Mouse (Mus musculus) cerebellum, postnatal 25 days (tissue): Measurements from ENCODE around the gene Ppm1h.
A peak's percentile ranks its signal among the peaks of the same experiment; 100 is the strongest.

ENCODE experiments used
- DNase-seq, 2 experiments: peaks; one replicate each; pipeline ENCODE4 v3.0.0; 2021; ENCODE audit warnings: mixed read lengths in 2 of 2

Gene Ppm1h

DNA sequence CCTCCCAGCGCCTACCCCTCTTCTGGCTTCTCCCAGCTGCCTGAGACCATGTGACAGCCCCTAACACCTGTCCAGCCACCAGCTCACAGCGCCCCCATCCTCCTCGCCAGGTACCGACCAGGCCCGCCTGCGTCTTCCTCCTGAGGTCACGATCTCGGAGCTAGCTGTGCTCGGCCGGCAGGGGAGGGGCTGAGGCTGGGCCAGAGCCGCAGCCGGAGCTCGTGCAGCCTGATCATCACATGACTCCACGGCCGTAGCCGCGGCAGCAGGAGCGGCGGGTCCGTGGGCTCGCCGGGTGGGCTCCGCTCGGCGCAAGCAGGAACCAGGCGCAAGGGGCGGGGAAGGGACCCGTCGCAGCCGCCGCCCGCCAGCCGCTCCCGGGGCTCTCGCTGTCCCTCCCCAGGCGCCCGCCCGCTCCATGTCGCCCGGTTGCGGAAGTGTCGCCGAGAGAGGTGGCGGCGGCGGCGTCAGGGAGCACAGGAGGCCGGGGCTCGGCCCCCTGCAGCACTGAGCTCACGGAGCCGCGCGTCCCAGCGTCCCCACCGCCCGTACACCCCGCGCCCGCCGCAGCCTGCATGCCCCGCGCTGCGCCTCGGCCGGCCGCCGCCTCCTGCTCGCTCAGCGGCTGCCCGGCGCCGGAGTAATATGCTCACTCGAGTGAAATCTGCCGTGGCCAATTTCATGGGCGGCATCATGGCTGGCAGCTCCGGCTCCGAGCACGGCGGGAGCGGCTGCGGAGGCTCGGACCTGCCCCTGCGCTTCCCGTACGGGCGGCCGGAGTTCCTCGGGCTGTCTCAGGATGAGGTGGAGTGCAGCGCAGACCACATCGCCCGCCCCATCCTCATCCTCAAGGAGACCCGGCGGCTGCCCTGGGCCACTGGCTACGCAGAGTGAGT, at the start of gene Ppm1h:
Gene Ppm1h (plus strand): TSS at position 222 of the 896 bp plus-strand sequence.
- DNase-seq: peak; percentile 84 to 85

DNA sequence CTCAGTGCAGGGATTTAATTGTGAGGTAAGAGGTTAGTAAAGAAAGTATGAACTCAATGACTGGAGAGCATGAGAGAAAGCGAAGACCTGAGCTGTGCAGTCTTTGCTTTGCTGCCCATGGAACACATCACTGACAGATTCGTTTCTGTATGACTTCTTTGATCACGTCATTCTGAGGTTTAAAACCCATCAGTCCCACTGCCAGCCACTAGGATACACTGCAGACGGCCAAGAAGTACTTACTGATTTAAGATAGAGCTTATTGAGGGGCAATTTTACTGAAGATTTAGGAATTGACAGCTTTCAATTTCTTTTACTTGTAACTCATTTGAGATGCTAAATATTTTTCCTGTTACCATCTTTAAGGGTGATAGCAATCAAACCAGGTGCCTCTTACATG, 49.6 kb upstream of the Ppm1h start:
- no peak for DNase-seq

DNA sequence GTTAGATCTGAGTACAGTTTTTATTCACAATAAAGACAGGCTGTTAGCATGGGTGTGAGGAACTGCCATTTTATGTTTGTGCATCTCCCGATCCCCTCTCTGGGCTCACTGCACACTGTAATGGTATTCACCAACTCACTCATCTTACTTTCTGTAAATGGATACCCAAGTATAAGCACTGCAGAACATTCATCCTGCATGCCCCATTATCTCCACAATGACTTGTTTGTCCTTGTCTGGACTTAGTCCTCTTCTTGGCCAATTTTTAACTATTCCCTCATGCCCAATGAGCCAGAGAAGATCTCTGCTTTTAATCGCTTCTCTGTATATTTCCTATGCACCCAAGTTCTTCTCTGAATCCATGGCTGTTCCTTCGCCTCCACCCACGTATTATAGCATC, 38.7 kb upstream of the Ppm1h start:
- DNase-seq: no peak

DNA sequence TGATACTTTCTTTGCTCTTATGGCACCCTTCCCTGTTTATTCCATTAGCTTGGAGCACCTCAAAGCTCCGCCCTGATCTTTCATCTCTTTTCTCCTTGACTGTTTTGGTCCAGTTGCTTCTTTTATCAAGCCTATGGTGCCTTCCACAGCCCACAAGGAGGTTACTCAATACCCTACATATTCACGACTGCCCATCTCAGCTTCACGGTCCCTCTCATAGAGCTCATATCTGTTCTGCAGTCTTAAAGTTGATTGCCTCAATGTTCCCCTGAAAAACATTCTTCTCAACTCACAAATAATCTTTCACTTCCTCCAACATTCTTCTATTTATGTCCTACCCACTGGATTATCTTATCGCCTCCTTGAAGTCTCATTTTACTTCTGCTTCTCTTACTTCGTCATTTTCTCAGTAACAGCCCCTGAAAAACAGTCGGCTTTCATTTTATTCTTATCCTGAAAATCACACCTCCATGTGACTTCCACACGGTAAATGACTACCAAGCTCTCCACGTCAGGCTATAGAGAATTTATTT, 37.2 kb upstream of the Ppm1h start:
- DNase-seq: no peak

DNA sequence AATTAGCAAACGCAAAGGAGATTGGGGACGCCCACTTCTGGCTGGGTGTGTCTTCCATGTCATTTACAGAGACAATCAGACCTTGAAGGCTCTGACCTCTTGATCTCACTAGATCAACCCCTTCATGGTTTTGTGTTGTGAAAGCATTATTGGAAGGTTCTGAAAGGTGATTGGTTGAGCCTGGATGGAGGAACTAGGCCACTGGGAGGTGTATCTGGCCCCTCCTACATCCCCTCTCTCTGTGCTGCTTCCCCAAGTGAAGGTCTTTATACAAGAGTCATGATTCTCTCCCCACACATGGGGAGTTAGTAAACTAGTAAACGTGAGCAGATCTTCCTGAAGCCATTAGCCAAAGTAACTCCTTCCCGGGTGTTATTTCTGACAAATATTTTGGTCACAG, 36.4 kb upstream of the Ppm1h start:
- DNase-seq: no peak

DNA sequence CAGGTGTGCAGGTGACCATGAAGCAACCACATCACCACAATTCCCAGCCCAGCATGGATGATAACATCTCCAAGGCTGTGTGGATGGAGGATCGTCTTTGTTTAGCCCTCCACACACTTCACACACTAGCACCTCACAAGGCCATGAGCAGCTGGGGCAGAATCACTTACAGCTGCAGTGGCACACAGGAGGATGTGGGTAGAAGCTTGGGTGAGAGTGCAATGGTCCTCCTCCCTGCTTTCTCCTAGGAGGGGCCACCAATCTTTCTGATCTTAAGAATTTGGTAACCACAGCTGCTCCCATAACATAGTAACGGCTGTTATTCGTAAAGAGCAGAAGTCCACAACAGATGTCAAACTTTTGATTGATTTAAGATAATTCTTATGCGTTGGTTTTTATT, 26.6 kb upstream of the Ppm1h start:
- no peak for DNase-seq

DNA sequence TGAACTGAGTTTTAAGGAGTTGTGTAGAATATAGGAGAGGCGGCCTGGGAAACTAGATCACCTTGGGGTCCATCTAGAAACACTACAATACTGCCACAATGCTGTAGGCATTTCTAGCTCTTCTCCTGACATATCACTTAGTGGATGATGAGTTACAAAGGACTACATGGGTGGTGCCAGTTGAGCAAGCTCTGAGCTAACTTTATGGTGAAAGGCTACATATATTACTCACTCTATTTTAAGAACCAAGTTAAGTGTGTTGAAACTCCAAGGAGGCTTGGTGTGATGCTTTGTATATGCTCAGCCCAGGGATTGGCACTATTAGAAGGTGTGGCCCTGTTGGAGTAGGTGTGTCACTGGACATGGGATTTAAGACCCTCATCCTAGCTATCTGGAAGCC, 26.0 kb upstream of the Ppm1h start:
- no peak for DNase-seq

DNA sequence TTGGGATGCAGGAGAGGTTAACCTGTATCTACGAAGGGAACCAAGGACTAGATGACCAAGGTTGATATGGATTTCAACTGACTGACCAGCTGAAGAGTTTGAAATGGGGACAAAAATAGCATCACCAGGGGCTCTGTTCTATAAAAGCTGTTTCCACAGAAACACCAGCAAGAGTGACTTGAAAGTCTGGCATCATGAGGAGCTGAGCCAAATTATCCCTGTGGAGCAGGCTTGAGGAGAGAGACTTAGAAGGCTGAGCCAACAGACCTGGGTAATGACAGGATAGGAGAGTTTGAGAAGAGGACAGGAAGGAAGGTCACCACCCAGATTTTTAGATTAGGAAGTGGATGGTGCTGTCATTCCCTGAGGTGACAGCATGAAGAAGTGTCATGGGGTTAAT, 12.9 kb upstream of the Ppm1h start:
- DNase-seq: no peak

DNA sequence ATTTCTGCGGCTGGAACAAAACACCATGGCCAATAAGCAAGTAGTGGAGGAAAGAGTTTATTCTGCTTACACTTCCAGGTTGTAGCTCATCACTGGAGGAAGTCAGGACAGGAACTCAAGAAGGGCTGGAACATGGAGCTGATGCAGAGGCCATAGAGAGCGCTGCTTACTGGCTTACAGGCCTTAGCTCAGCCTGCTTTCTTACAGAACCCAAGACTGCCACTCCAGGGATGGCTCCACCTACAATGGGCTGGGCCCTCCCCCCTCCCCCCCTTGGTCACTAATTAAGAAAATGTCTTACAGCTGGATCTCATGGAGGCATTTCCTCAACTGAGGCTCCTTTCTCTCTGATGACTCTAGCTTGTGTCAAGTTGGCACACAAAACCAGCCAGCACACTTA, 7.3 kb upstream of the Ppm1h start:
- DNase-seq: no peak

DNA sequence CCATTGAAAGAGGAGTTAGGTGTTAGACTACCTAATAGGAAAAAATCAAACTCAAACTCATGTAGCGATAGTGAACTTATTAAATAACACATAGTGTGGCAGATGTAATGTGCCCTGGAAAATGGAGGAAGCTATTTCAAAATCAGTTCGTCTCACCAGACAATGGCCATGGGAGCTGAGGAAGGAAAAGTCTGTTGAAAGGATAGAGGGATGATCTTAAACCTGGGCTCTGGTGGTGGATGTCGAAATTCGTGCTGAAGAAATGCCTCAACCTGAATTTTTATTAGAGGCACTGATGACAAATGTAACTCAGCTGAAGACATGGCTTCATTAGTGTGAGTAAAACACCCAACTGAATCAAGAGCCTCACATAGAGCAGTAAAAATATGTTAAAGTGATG, 6.5 kb upstream of the Ppm1h start:
- DNase-seq: no peak

DNA sequence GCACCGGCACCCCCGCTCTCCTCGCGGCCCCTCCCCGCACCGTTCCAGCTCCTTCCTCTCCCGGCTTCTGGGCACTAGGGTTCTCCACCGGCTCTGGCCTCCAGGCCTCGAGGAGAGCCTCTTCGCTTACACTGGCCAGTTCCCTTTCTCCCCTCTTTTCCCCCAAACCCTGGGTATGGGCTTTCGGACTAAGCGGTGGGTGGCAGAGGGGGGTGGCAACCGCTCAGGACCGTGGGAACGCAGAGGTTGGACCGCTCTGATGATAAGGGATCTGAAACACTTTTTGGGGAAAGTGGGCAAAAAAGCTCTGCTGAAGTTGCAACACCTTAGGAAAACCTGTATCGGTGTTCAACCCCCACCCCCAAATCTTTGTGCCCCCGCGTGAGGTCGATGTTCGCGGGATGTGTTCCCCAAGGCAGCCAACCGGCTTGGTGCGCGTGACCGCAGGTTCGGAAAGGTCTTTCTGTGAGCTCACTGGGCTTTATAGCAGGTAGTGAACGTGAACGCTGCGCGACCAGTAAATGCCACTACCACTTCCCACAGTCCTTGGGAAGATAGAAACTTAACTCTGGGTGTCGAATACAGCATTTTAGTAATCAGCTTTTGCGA, 979 bp downstream of the Ppm1h start:
- peak; percentile 63 to 72 for DNase-seq

DNA sequence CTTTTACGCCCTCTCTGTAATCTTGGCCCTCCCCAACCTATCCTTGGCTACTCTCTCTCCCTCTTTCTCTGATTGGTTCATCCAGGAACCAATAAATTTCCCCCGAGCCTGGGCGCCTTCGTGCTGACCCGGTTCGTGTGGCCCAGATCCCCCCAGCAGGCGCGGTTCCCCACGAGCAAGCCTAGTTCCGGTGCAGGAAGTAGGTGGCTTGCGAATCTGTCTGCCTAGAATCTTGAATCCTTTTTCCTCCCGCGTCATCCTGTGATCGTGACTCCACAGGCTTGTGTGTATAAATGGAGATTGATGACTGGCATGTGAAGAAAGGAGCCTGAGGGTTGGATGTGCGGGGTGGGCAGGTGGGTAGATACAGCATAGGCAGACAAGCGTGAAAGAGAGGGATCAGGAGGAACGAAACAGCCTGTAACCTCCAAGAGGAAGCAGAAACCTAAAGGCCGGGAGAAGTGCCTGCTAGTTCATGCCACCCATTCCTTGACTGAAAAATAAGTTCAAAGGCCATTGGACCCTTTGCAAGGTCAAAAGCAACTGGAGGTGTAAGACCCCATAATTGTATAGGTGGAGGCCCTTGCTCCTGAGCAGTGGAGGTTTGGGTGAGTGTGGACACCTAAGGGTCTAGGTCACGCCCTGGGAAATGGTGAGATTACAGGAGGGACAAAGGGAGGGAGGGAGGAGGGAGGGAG, 2.0 kb downstream of the Ppm1h start:
- peak; percentile 73 to 81 for DNase-seq

DNA sequence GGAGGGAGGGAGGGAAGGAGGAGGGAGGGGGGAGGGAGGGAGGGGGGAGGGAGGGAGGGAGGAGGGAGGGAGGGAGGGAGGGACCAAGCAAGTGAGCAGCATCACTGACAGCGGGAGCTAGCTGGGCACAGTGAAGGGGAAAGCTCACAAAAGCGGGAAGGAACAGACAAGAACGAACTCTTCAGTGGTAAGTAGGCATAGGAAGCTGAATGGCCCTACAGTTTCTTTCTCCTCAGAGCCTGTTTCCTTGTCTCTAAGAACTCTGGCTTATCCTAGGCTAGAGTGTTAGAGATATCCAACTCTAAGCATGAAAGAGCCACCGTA, 2.5 kb downstream of the Ppm1h start:
- DNase-seq: peak in 1 of 2 experiments; percentile 36

DNA sequence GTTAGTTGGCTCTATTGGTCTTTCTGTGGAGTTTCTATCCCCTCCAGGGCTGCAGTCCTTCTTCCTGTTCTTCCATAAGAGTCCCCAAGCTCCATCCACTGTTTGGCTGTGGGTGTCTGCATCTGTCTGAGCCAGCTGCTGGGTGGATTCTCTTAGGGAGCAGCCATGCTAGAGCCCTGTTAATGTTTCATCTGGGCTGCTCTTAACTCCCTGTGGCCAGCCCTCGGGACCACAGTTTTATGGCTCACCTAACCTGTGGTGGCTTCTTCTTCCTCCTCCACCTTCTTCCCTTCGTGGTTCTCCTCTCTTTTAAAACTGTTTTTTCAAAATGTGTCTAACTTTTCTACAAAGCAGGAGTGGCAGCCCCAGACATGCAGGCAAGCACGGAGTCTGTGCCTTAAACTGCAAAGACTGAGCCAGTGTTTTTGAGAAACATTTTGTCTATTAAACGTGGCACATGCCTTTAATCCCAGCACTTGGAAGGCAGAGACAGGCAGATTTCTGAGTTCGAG, 5.3 kb downstream of the Ppm1h start:
- DNase-seq: no peak

DNA sequence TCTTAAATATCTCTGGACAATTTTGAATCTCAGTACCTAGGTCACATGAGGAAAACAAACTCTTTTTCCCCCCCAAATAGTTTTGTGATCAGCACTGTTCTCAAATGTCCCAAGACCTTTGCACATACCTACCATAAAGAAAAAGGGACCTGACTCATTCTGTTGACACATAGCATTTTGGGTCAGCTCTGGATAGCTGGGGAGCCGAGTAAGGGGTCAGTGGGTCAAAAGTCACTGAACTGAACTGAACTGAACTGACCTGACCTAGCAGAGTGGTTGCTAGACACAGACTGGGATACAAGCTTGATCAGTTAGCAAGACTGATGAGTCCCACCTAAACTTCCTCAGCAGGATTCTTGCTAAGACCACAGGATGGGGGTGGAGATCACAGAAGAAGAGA, 6.7 kb downstream of the Ppm1h start:
- no peak for DNase-seq

DNA sequence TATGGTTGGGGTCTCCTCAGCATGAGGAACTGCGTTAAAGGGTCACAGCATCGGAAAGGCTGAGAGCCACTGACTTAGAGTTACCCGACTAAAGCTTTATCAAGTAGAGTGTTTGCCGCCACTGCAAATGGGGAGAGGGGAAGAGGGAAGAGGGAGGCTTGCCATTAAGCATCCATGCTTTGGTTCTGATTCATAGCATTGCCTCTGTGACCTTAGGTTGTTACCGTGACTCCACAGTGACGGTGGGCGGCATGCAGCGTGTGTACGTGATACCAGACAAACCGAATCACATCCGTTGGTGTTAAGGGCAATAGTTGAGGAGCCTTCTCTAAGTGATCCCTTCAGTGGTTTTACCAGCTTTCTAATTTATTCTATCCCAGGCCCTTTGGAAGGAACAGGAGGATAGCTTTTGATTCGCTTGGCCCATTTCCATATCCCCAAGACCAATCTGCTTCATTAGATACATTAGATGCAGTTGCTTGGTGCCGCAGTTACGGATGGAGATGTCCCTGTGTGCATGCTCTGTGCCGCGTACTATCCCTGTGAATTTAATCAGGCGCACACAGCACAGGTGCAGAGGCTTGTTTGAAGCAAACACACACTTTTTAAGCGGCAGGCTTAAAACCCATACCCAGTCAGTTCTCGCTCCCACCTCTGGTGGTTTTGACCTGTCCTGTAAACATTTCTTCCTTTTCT, 7.4 kb downstream of the Ppm1h start:
- DNase-seq: peak in 1 of 2 experiments; percentile 46

DNA sequence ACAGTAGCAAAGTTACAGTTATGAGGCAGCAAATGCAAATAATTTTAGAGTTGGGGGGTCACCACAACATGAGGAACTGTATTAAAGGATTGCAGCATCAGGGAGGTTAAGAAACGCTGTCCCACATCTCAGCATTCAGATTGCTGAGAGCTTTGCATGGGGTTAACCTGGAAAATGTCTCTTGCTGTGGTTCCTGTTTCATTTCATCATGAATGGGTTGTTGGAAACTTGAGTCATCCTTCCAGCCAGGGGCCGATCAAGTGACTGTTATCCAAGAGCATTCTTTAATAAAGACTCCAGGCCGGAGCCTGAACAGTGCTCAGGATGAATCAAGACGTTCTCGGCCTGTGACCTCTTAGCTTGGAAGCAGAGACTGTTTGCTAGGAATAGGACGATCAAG, 12.1 kb downstream of the Ppm1h start:
- DNase-seq: no peak

DNA sequence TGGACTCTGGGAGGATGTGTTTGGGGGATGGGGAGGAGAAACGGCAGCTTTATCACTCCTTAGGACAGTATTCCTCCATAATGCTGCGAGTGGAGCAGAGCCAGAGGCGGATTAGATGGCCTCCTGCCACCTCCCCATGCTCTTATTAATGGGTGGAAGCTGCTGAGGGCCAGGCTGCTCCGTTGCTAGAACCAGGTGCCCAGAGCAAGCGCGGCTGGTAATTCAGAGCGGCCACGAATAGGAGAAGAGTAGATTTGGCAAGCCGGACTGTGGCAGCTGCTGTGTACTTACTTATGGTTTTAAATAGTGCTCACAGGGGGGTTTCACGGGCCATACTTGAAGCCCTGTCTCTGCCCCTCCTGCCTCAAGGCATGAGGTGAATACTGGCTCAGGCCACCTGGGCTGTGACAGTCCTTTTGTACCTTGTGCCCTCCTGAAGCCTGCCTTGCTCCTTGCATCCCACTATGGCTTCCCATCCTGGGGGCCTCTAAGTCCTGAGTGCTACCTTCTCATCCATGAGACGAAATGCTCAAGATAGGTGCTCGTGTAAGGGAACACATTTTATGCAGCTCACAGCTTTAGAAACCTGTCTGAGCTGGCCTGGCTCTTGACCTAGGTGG, 14.7 kb downstream of the Ppm1h start:
- DNase-seq: peak; percentile 80 to 86

DNA sequence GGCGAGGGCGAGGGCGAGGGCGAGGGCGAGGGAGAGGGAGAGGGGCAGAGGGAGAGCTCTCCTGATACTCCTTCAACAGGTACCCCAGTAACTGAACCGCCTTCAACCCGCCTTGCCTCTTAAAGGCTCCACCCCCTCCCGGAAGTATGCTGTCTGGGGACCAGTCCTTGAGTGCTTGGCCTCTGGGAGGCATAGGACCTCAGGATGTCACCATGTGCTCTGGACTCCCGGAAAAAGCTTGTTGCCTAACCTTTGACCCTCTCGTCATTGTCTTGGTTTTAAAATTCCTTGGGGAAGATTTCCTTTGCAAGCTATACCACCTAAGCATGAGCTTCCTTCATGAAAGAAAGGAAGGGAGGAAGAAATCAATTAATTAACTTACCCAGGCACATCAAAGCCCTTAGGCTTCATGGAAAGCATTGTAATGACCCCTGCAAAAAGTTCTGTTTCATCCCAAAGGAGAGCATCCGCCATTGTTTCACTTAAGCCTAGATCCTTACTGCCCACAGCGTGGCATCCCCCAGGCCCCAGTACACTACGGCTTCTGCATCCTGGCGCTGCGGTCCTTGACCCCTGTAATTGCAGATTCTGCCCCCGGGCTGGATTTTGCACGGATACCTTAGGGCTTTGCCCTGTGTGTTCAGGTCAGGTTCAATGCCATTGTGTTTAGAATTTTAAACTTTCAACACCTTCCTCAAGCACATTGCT, 15.5 kb downstream of the Ppm1h start:
- no peak for DNase-seq

DNA sequence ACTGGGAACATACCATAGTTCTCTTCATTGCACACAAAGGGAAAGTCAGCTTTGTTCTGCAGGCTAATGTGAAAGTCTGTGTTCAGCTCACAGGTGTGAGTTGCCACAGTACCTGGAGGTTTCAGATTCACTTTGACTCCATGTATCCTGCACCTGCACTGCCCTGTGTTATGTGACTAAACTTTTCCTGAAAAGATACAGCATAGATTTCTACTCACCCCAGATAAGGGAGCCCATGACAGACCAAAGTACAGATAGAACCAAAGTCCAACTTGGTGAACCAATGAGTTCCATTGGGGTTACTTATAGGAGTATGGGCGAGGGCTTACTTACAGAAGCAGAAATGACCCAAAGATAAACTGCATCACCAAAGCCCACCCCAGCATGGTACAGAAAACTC, 17.8 kb downstream of the Ppm1h start:
- DNase-seq: no peak

DNA sequence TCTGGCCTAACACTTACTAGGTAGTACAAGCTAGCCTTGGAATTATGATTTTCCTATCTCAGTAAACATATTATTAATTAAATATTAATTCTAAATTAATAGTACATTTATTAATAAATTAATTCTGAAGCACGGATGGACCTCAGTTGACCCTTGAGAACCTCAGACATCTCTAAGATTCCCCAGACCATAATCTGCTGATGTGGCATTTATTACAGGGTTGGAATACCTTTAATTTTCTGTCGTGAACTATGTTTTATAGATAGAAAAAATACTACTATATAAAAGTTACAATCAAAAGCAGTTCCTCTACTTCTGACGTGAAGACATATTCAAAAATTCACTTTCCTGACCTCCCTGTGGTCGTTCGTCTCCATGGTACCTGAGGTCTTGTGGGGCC, 19.8 kb downstream of the Ppm1h start:
- DNase-seq: no peak

DNA sequence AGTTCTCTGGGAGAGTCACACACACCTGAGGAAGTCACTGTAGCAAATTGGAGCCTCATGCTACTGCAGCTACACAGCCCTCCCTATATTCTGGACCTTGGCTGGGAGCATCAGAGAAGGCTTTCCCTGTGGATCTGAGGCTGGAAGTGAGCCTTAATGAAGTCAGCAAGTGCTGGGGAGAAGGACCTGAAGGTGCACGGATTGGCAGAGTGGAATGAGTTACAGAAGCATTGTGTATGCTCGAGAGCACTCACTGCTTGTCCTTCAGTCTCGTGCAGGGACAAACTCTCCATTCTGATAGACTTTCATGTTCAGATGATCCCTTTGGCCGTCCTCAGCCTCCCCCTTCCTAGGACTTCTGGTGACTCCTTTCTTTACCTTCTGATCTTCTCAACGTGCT, 26.3 kb downstream of the Ppm1h start:
- DNase-seq: no peak
